Mouse (Mus musculus) hindbrain, embryonic 14.5 days (tissue): ENCODE measurements around the gene Fuz. TPM values are rescaled to one million over a fixed set of nuclear protein-coding genes. Genes with fewer than 3 reads are reported as not detected.
A peak's percentile ranks its signal among the peaks of the same experiment; 100 is the strongest.

Experiments
- ATAC-seq: fragments of 200-750 bp; cut with Nextera tagmentation; 2 replicates; pipeline ENCODE4 v1.8.0; 2017; ENCODE audit warnings: moderate number of reproducible peaks, mild to moderate bottlenecking, moderate TSS enrichment, moderate library complexity; ENCODE audit not compliant: low FRiP score
- DNase-seq: peaks from one replicate; pipeline ENCODE4 v3.0.0-alpha.2; 2015; ENCODE audit warnings: low spot score
- H3K27ac ChIP-seq: fragments of 300-500 bp; sonication (generic); 2 replicates; pipeline ENCODE4 v1.5.1; 2014; ENCODE audit warnings: mild to moderate bottlenecking, moderate library complexity
- H3K27me3 ChIP-seq: fragments of 300-500 bp; sonication (generic); 2 replicates; pipeline ENCODE4 v1.6.1; 2014; ENCODE audit warnings: mild to moderate bottlenecking, low read length, mixed read lengths; ENCODE audit not compliant: control insufficient read depth, insufficient read depth
- H3K36me3 ChIP-seq: fragments of 300-500 bp; sonication (generic); replicated peaks from 2 replicates; pipeline ENCODE4 v1.6.1; 2014; ENCODE audit not compliant: control insufficient read depth, insufficient read depth
- H3K4me1 ChIP-seq: fragments of 300-500 bp; sonication (generic); replicated peaks from 2 replicates; pipeline ENCODE4 v1.6.1; 2014; ENCODE audit warnings: antibody characterized with exemption, low read length, mixed read lengths; ENCODE audit not compliant: control insufficient read depth, insufficient read depth
- H3K4me2 ChIP-seq: fragments of 300-500 bp; sonication (generic); replicated peaks from 2 replicates; pipeline ENCODE4 v1.6.1; 2014; ENCODE audit warnings: mild to moderate bottlenecking, moderate library complexity
- H3K4me3 ChIP-seq: fragments of 300-500 bp; sonication (generic); replicated peaks from 2 replicates; pipeline ENCODE4 v1.5.1; 2014; ENCODE audit warnings: mild to moderate bottlenecking, low read length
- H3K9ac ChIP-seq: fragments of 300-500 bp; sonication (generic); 2 replicates; pipeline ENCODE4 v1.6.1; 2014
- H3K9me3 ChIP-seq: fragments of 300-500 bp; sonication (generic); 2 replicates; pipeline ENCODE4 v1.6.1; 2016; ENCODE audit warnings: low read length; ENCODE audit not compliant: control insufficient read depth
- WGBS: fragments of 180-500 bp; shearing (Covaris S2); extraction: QIAGEN DNeasy Blood & Tissue Kit; methylation state at CpG from one replicate; pipeline ENCODE4 v1.1.7; 2014; 5-methylcytosine and 5-hydroxymethylcytosine counted together
- polyA plus RNA-seq: library from polyadenylated mRNA; unstranded; fragments of >200 nt; fragmentation: Nextera tagmentation; extraction: Ambion mirVana; gene quantifications from 2 replicates; pipeline ENCODE4 v1.2.1, GENCODE M21; 2014

The Fuz gene
- 15.9 and 16.0 TPM in 2 replicates for polyA plus RNA-seq

- H3K9me3 ChIP-seq: no peaks in the 10 kb centered on the region
- H3K36me3 ChIP-seq: peaks cover 21% of the 10 kb centered on the region
- peak within 1 kb of the TSS; percentile 61 for H3K4me2 ChIP-seq
- WGBS: under 1% methylated on average over 34 of the region's 34 CpGs
- ATAC-seq (peak; percentile 78), DNase-seq (peak; percentile 94)
- peaks cover 46% of the 10 kb centered on the region for H3K4me1 ChIP-seq
- peak within 1 kb of the TSS; percentile 51 for H3K4me3 ChIP-seq
- H3K27me3 ChIP-seq: no peaks in the 10 kb centered on the region
- peak within 1 kb of the TSS; percentile 64 for H3K9ac ChIP-seq
- peak within 1 kb of the TSS; percentile 91 for H3K27ac ChIP-seq
These were observed at the start of gene Fuz for GRCm38 (mm10) chr7:44895593-44896434. Gene Fuz (plus strand): TSS chr7:44896079.

DNA sequence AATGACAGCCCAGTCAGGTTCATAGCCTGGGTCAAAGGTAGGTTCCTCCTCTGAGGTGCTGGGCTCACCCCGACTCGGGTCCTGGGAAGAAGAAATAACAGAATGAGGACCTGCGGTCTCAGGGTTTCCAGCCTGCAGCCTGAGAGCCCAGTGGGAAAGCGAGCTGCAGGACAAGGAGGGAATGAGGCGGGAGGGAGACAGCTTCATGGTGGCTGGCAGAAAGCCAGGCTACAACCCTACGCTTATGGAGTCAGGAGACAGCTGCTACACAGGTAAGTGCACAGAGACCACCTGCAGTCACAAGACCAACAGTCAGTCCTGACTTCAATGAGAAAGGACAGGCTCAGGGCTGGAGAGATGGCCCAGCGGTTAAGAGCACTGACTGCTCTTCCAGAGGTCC lies 49.1 kb upstream of the Fuz start:
- WGBS: 94% methylated on average over 7 of the region's 7 CpGs

GRCm38 (mm10) chr7:44847772-44848171 lies 48.1 kb upstream of the Fuz start:
- no peak for DNase-seq
- H3K9me3 ChIP-seq: no peaks in the 10 kb centered on the region
- H3K9ac ChIP-seq: peak overlapping the region; percentile 50
- peak overlapping the region; percentile 74 for H3K4me3 ChIP-seq
- 81% methylated on average over 5 of the region's 5 CpGs for WGBS
- no peak for ATAC-seq
- H3K27me3 ChIP-seq: no peaks in the 10 kb centered on the region
- peak overlapping the region; percentile 85 for H3K4me2 ChIP-seq
- H3K36me3 ChIP-seq: peaks cover 45% of the 10 kb centered on the region
- peak overlapping the region; percentile 98 for H3K27ac ChIP-seq
- H3K4me1 ChIP-seq: peaks cover 19% of the 10 kb centered on the region

More for the DNA sequence above, 49.1 kb upstream of the Fuz start:
- no peak for ATAC-seq
- DNase-seq: no peak
- H3K4me1 ChIP-seq: peaks cover 19% of the 10 kb centered on the region
- 0 out of 2 replicates have a peak, but pooled peaks cover 1% of the 10 kb centered on the region for H3K27me3 ChIP-seq
- H3K9me3 ChIP-seq: no peaks in the 10 kb centered on the region
- no peak overlapping the region for H3K4me3 ChIP-seq
- peaks cover 51% of the 10 kb centered on the region for H3K36me3 ChIP-seq
- H3K9ac ChIP-seq: no peak overlapping the region
- no peak overlapping the region for H3K27ac ChIP-seq
- no peak overlapping the region for H3K4me2 ChIP-seq

- Histone ChIP-seq H3K4me2 (peak within 1 kb of the TSS; percentile 85), H3K4me3 (peak within 1 kb of the TSS; percentile 74), H3K4me1 (peaks cover 25% of the 10 kb centered on the region), H3K27ac (peak within 1 kb of the TSS; percentile 98), H3K9me3 (no peaks in the 10 kb centered on the region), H3K9ac (peak within 1 kb of the TSS; percentile 87), H3K36me3 (peaks cover 39% of the 10 kb centered on the region), H3K27me3 (no peaks in the 10 kb centered on the region)
- under 1% methylated on average over 54 of the region's 54 CpGs for WGBS
- DNase-seq: peak; percentile 99
- peak; percentile 88 for ATAC-seq
These were observed 47.1 kb upstream of the Fuz start, which contains the start of the genes Akt1s1 and Tbc1d17 for GRCm38 (mm10) chr7:44848561-44849415. Gene Akt1s1 (plus strand): TSS chr7:44848991. Gene Tbc1d17 (minus strand): TSS chr7:44849079.

GRCm38 (mm10) chr7:44849416-44850111 lies 46.3 kb upstream of the Fuz start:
- peaks cover 32% of the 10 kb centered on the region for H3K4me1 ChIP-seq
- peak overlapping the region; percentile 74 for H3K4me3 ChIP-seq
- DNase-seq (peak; percentile 92), ATAC-seq (peak; percentile 73)
- H3K9me3 ChIP-seq: no peaks in the 10 kb centered on the region
- under 1% methylated on average over 41 of the region's 41 CpGs for WGBS
- H3K36me3 ChIP-seq: peaks cover 32% of the 10 kb centered on the region
- no peaks in the 10 kb centered on the region for H3K27me3 ChIP-seq
- peak overlapping the region; percentile 87 for H3K9ac ChIP-seq
- H3K4me2 ChIP-seq: peak overlapping the region; percentile 85
- peak overlapping the region; percentile 98 for H3K27ac ChIP-seq

DNA sequence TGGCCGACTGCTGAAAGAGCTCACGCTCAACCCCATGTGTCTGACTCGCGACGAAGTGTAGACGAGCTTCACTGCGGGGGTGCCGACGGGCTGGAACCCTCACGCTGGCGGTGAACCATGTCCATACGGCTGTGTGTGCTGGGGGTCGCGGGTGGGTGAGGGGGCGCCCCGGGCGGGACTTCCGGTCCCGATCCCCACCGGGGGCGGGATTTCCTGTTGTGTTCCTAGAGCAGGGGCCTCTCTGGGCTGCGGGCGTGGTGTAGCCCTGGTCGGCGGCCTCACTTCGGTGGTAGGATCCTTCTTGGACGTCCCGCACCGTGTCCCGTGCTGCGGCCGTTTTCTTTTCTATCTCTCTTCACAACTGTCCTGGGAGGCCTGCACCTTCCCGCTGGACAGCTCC lies 45.7 kb upstream of the Fuz start:
- ATAC-seq: peak; percentile 49
- H3K27ac ChIP-seq: peak overlapping the region; percentile 98
- peak overlapping the region; percentile 85 for H3K4me2 ChIP-seq
- H3K9ac ChIP-seq: peak overlapping the region; percentile 87
- peaks cover 28% of the 10 kb centered on the region for H3K36me3 ChIP-seq
- H3K4me1 ChIP-seq: peaks cover 35% of the 10 kb centered on the region
- no peaks in the 10 kb centered on the region for H3K9me3 ChIP-seq
- H3K27me3 ChIP-seq: no peaks in the 10 kb centered on the region
- H3K4me3 ChIP-seq: peak overlapping the region; percentile 74
- peak; percentile 72 for DNase-seq
- under 1% methylated on average over 31 of the region's 33 CpGs for WGBS

- 79% methylated on average over 8 of the region's 8 CpGs for WGBS
- Histone ChIP-seq H3K27ac (peak overlapping the region; percentile 98; the same call in 1 of the 2 replicates), H3K4me1 (peaks cover 35% of the 10 kb centered on the region), H3K4me2 (peak overlapping the region; percentile 85), H3K9ac (peak overlapping the region; percentile 87), H3K36me3 (peaks cover 20% of the 10 kb centered on the region), H3K27me3 (no peaks in the 10 kb centered on the region), H3K4me3 (peak overlapping the region; percentile 74), H3K9me3 (no peaks in the 10 kb centered on the region)
- DNase-seq: no peak
- ATAC-seq: no peak
These were observed 44.9 kb upstream of the Fuz start for GRCm38 (mm10) chr7:44850789-44851624.

- Histone ChIP-seq H3K9me3 (no peaks in the 10 kb centered on the region), H3K4me2 (peak overlapping the region; percentile 85; the same call in 1 of the 2 replicates), H3K4me3 (peak overlapping the region; percentile 74; the same call in 1 of the 2 replicates), H3K9ac (0 out of 2 replicates have a peak overlapping the region, but pooled peaks have one; percentile 87), H3K4me1 (peaks cover 40% of the 10 kb centered on the region), H3K27me3 (no peaks in the 10 kb centered on the region), H3K27ac (no peak overlapping the region), H3K36me3 (peaks cover 13% of the 10 kb centered on the region)
- ATAC-seq: no peak
- DNase-seq: no peak
- WGBS: 94% methylated on average over 12 of the region's 12 CpGs
These were observed 44.1 kb upstream of the Fuz start for GRCm38 (mm10) chr7:44851625-44852234.
